Comparison of ENCODE assay signal across 20 mouse cellular contexts in genomic region chr5:129559283-129559682, GRCm38 (mm10). TPM values are rescaled to one million over a fixed set of nuclear protein-coding genes. Genes with fewer than 3 reads are reported as not detected.
A peak's percentile ranks its signal among the peaks of the same experiment; 100 is the strongest.
DNase-seq lines count a peak whose midpoint lies in the region; ATAC-seq lines count a peak whose summit lies in the region.
"Had no signal": no experiment of that assay in that cellular context is flagged by ENCODE, and none has a peak within 500 bp of the region (broad histone marks: within the 10 kb centered on the region; RNA-seq: fewer than 3 reads in every experiment).

No protein-coding gene starts in this region.

- peaks cover 86% of the 10 kb centered on the region for H3K36me3 ChIP-seq in forebrain, embryonic 13.5 days (ENCODE audit: poor library complexity, severe bottlenecking)
- H3K36me3 ChIP-seq in forebrain, embryonic 11.5 days (ENCODE audit: control insufficient read depth, insufficient read depth, low read length): peaks cover 15% of the 10 kb centered on the region
- peaks cover 50% of the 10 kb centered on the region for H3K36me3 ChIP-seq in hindbrain, embryonic 16.5 days (ENCODE audit: control insufficient read depth, insufficient read depth, low read length)
- peaks cover 9% of the 10 kb centered on the region for H3K36me3 ChIP-seq in hindbrain, embryonic 11.5 days (ENCODE audit: control insufficient read depth, insufficient read depth, low read length)
- H3K36me3 ChIP-seq in forebrain, embryonic 16.5 days (ENCODE audit: control insufficient read depth, insufficient read depth): peaks cover 59% of the 10 kb centered on the region

- H3K4me3 ChIP-seq in forebrain, embryonic 13.5 days: no peak overlapping the region
- no peak overlapping the region for H3K4me3 ChIP-seq in forebrain, embryonic 11.5 days (ENCODE audit: low read depth, low read length)
- no peak overlapping the region for H3K4me3 ChIP-seq in hindbrain, embryonic 16.5 days (ENCODE audit: low read length)
- no peak overlapping the region for H3K4me3 ChIP-seq in hindbrain, embryonic 11.5 days (ENCODE audit: low read depth, low read length)
- H3K4me3 ChIP-seq in forebrain, embryonic 16.5 days (replicated peaks; ENCODE audit: low read length): no peak overlapping the region
- H3K4me3 ChIP-seq: embryonic facial prominence, embryonic 10.5 days; erythroblast, embryonic 14.5 days; hindbrain, embryonic 13.5 days; intestine, embryonic 15.5 days had no signal

- WGBS in forebrain, embryonic 13.5 days: 61% methylated on average over 11 of the region's 11 CpGs
- WGBS in forebrain, embryonic 11.5 days: 66% methylated on average over 11 of the region's 11 CpGs
- 63% methylated on average over 11 of the region's 11 CpGs for WGBS in hindbrain, embryonic 16.5 days
- WGBS in hindbrain, embryonic 11.5 days: 70% methylated on average over 11 of the region's 11 CpGs
- 66% methylated on average over 11 of the region's 11 CpGs for WGBS in forebrain, embryonic 16.5 days

- H3K9ac ChIP-seq in forebrain, embryonic 13.5 days: no peak overlapping the region
- no peak overlapping the region for H3K9ac ChIP-seq in forebrain, embryonic 11.5 days (ENCODE audit: low read length)
- no peak overlapping the region for H3K9ac ChIP-seq in hindbrain, embryonic 16.5 days (ENCODE audit: low read depth, low read length)
- H3K9ac ChIP-seq in hindbrain, embryonic 11.5 days (ENCODE audit: low read depth, low read length): no peak overlapping the region
- 0 out of 2 replicates have a peak overlapping the region, but pooled peaks have one; percentile 17 for H3K9ac ChIP-seq in forebrain, embryonic 16.5 days (replicated peaks; ENCODE audit: low read depth, low read length)
- H3K9ac ChIP-seq: hindbrain, embryonic 13.5 days; intestine, embryonic 15.5 days had no signal

- H3K4me1 ChIP-seq in forebrain, embryonic 13.5 days: no peaks in the 10 kb centered on the region
- H3K4me1 ChIP-seq in forebrain, embryonic 11.5 days (replicated peaks; ENCODE audit: control insufficient read depth, insufficient read depth, low read length): no peaks in the 10 kb centered on the region
- H3K4me1 ChIP-seq in hindbrain, embryonic 16.5 days (ENCODE audit: control insufficient read depth, insufficient read depth, low read depth, low read length): no peaks in the 10 kb centered on the region
- H3K4me1 ChIP-seq in hindbrain, embryonic 11.5 days (replicated peaks; ENCODE audit: control insufficient read depth, insufficient read depth, low read length): no peaks in the 10 kb centered on the region
- peaks cover 10% of the 10 kb centered on the region for H3K4me1 ChIP-seq in forebrain, embryonic 16.5 days (replicated peaks; ENCODE audit: control insufficient read depth, insufficient read depth, low read length)
- H3K4me1 ChIP-seq: embryonic facial prominence, embryonic 10.5 days; hindbrain, embryonic 13.5 days; intestine, embryonic 15.5 days had no signal

- no peaks in the 10 kb centered on the region for H3K9me3 ChIP-seq in forebrain, embryonic 13.5 days (replicated peaks)
- H3K9me3 ChIP-seq in forebrain, embryonic 11.5 days (ENCODE audit: control insufficient read depth, low read length): no peaks in the 10 kb centered on the region
- no peaks in the 10 kb centered on the region for H3K9me3 ChIP-seq in hindbrain, embryonic 16.5 days (ENCODE audit: control insufficient read depth, low read length)
- no peaks in the 10 kb centered on the region for H3K9me3 ChIP-seq in hindbrain, embryonic 11.5 days (ENCODE audit: control insufficient read depth, low read length)
- H3K9me3 ChIP-seq in forebrain, embryonic 16.5 days (ENCODE audit: control insufficient read depth, low read length): no peaks in the 10 kb centered on the region
- H3K9me3 ChIP-seq: embryonic facial prominence, embryonic 10.5 days; hindbrain, embryonic 13.5 days; intestine, embryonic 15.5 days had no signal

- no peaks in the 10 kb centered on the region for H3K27me3 ChIP-seq in forebrain, embryonic 13.5 days
- H3K27me3 ChIP-seq in forebrain, embryonic 11.5 days (ENCODE audit: control insufficient read depth, insufficient read depth, low read length): no peaks in the 10 kb centered on the region
- no peaks in the 10 kb centered on the region for H3K27me3 ChIP-seq in hindbrain, embryonic 16.5 days (replicated peaks; ENCODE audit: control insufficient read depth, insufficient read depth, low read length)
- no peaks in the 10 kb centered on the region for H3K27me3 ChIP-seq in hindbrain, embryonic 11.5 days (ENCODE audit: control insufficient read depth, insufficient read depth, low read length)
- H3K27me3 ChIP-seq in forebrain, embryonic 16.5 days (replicated peaks; ENCODE audit: control insufficient read depth, insufficient read depth, low read length): no peaks in the 10 kb centered on the region
- H3K27me3 ChIP-seq: hindbrain, embryonic 13.5 days; intestine, embryonic 15.5 days; Patski had no signal

- H3K27ac ChIP-seq in forebrain, embryonic 13.5 days: 0 out of 2 replicates have a peak overlapping the region, but pooled peaks have one; percentile 26
- no peak overlapping the region for H3K27ac ChIP-seq in forebrain, embryonic 11.5 days (ENCODE audit: low read depth, low read length)
- 0 out of 2 replicates have a peak overlapping the region, but pooled peaks have one; percentile 3 for H3K27ac ChIP-seq in hindbrain, embryonic 16.5 days (ENCODE audit: low read depth, low read length)
- H3K27ac ChIP-seq in hindbrain, embryonic 11.5 days (ENCODE audit: low read depth, low read length): no peak overlapping the region
- peak overlapping the region; percentile 60 for H3K27ac ChIP-seq in forebrain, embryonic 16.5 days (ENCODE audit: low read length)
- H3K27ac ChIP-seq: embryonic facial prominence, embryonic 10.5 days; hindbrain, embryonic 13.5 days; intestine, embryonic 15.5 days had no signal

- no peak for DNase-seq in forebrain, embryonic 11.5 days (ENCODE audit: low spot score)
- no peak for DNase-seq in hindbrain, embryonic 11.5 days (ENCODE audit: low spot score)
- DNase-seq in R1 (ENCODE audit: low read depth, low spot score): peak; percentile 24
- no peak for DNase-seq in embryo, embryonic 9.5 days (ENCODE audit: extremely low spot score)
- DNase-seq: adrenal gland, adult 2 months; adrenal gland, postnatal 25 days; cerebellum, adult 11 months; cerebellum, adult 8-10 months; gastrocnemius, postnatal 10 days; heart, postnatal 4 days; kidney, adult 18-20 months had no signal

- no peak overlapping the region for H3K4me2 ChIP-seq in forebrain, embryonic 13.5 days
- H3K4me2 ChIP-seq in forebrain, embryonic 11.5 days (ENCODE audit: low read depth, low read length, severe bottlenecking): no peak overlapping the region
- H3K4me2 ChIP-seq in hindbrain, embryonic 16.5 days (ENCODE audit: low read length): no peak overlapping the region
- H3K4me2 ChIP-seq in hindbrain, embryonic 11.5 days (replicated peaks; ENCODE audit: low read depth, low read length): no peak overlapping the region
- H3K4me2 ChIP-seq in forebrain, embryonic 16.5 days (ENCODE audit: low read length): no peak overlapping the region
- H3K4me2 ChIP-seq: hindbrain, embryonic 13.5 days; intestine, embryonic 15.5 days had no signal

- ATAC-seq in forebrain, embryonic 13.5 days: no peak
- no peak for ATAC-seq in forebrain, embryonic 11.5 days (replicated peaks; ENCODE audit: low FRiP score)
- no peak for ATAC-seq in hindbrain, embryonic 16.5 days
- no peak for ATAC-seq in hindbrain, embryonic 11.5 days (ENCODE audit: low FRiP score)
- ATAC-seq in forebrain, embryonic 16.5 days: no peak
- ATAC-seq in erythroid progenitor cell, adult 5-6 weeks (replicated peaks; ENCODE audit: low FRiP score, poor library complexity, severe bottlenecking): no peak
- ATAC-seq: intestine, embryonic 15.5 days; Patski had no signal

RNA-seq across cellular contexts. Expression of gene Mmp17, which starts 24.7 kb away (rescaled TPM):
- 8.6 and 10.5 TPM in 2 replicates for polyA plus RNA-seq in forebrain, embryonic 13.5 days (2015; fragmentation: Nextera tagmentation; extraction: Ambion mirVana)
- polyA plus RNA-seq in forebrain, embryonic 11.5 days (2014; fragmentation: Nextera tagmentation; extraction: Ambion mirVana): 6.5 and 8.4 TPM in 2 replicates
- 10.8 and 11.0 TPM in 2 replicates for polyA plus RNA-seq in hindbrain, embryonic 16.5 days (2015; fragmentation: Nextera tagmentation; extraction: Ambion mirVana)
- polyA plus RNA-seq in hindbrain, embryonic 11.5 days (2014; fragmentation: Nextera tagmentation; extraction: Ambion mirVana): 2.7 and 2.9 TPM in 2 replicates
- polyA plus RNA-seq in forebrain, embryonic 16.5 days (2015; fragmentation: Nextera tagmentation; extraction: Ambion mirVana): 17.7 and 20.2 TPM in 2 replicates
- total RNA-seq in erythroid progenitor cell, adult 5-6 weeks (2015; ENCODE audit: low replicate concordance): not detected in 2 replicates
- total RNA-seq in erythroid progenitor cell, adult 5-6 weeks (2017; ENCODE audit: low replicate concordance): not detected in 2 replicates

RNA-seq across cellular contexts. Expression of gene Sfswap, which starts 58.3 kb away (rescaled TPM):
- 53.5 and 54.5 TPM in 2 replicates for polyA plus RNA-seq in forebrain, embryonic 13.5 days (2015; fragmentation: Nextera tagmentation; extraction: Ambion mirVana)
- polyA plus RNA-seq in forebrain, embryonic 11.5 days (2014; fragmentation: Nextera tagmentation; extraction: Ambion mirVana): 61.6 and 62.9 TPM in 2 replicates
- 42.1 and 47.7 TPM in 2 replicates for polyA plus RNA-seq in hindbrain, embryonic 16.5 days (2015; fragmentation: Nextera tagmentation; extraction: Ambion mirVana)
- 46.1 and 59.0 TPM in 2 replicates for polyA plus RNA-seq in hindbrain, embryonic 11.5 days (2014; fragmentation: Nextera tagmentation; extraction: Ambion mirVana)
- polyA plus RNA-seq in forebrain, embryonic 16.5 days (2015; fragmentation: Nextera tagmentation; extraction: Ambion mirVana): 55.4 and 56.3 TPM in 2 replicates
- total RNA-seq in erythroid progenitor cell, adult 5-6 weeks (2015; ENCODE audit: low replicate concordance): 79.3 and 158 TPM in 2 replicates
- total RNA-seq in erythroid progenitor cell, adult 5-6 weeks (2017; ENCODE audit: low replicate concordance): 140 and 149 TPM in 2 replicates

Comparison
In these comparisons a context has a peak if more than half of its experiments do, and no peak if none do; other contexts are left out.
1. H3K27ac ChIP-seq: peak in forebrain, embryonic 13.5 days (single experiment), hindbrain, embryonic 16.5 days (single experiment) and forebrain, embryonic 16.5 days (single experiment); none in forebrain, embryonic 11.5 days (single experiment) and hindbrain, embryonic 11.5 days (single experiment).